Mouse (Mus musculus) mesoderm, embryonic 11.5 days (tissue): Measurements from ENCODE around the gene Yeats2.
"Not testable (repeated sequence)": the region's sequence is repeated elsewhere in the genome, so short reads cannot be mapped to it uniquely, and the experiment has no call there.

Experiments
- DNase-seq: peaks from one replicate; pipeline ENCODE4 v3.0.0-alpha.2; 2012; ENCODE audit warnings: low read depth, low spot score

Yeats2 gene

GRCm38 (mm10) chr16:20140772-20141531 lies at the start of gene Yeats2:
TSS of gene Yeats2 (plus strand) at chr16:20141063.
- peak; percentile 89 for DNase-seq

GRCm38 (mm10) chr16:20095966-20096365 lies 44.9 kb upstream of the Yeats2 start:
- DNase-seq: peak; percentile 26

- DNase-seq: peak; percentile 96
These were observed 43.7 kb upstream of the Yeats2 start, which contains the start of gene Klhl24 for GRCm38 (mm10) chr16:20097069-20097710. TSS of gene Klhl24 (plus strand) at chr16:20097542.

GRCm38 (mm10) chr16:20097711-20098374 lies 43.0 kb upstream of the Yeats2 start:
- peak; percentile 94 for DNase-seq

- no peak for DNase-seq
These were observed 42.5 kb upstream of the Yeats2 start for GRCm38 (mm10) chr16:20098375-20098727.

- DNase-seq: no peak
These were observed 41.8 kb upstream of the Yeats2 start for GRCm38 (mm10) chr16:20098866-20099629.

- DNase-seq: no peak
These were observed 33.9 kb upstream of the Yeats2 start for GRCm38 (mm10) chr16:20106996-20107395.

- DNase-seq: no peak
These were observed 31.9 kb upstream of the Yeats2 start for GRCm38 (mm10) chr16:20108961-20109360.

- no peak for DNase-seq
These were observed 28.2 kb upstream of the Yeats2 start for GRCm38 (mm10) chr16:20112649-20113048.

- no peak for DNase-seq
These were observed 24.8 kb upstream of the Yeats2 start for GRCm38 (mm10) chr16:20116069-20116468.

- DNase-seq: not testable (repeated sequence)
These were observed 14.5 kb upstream of the Yeats2 start for GRCm38 (mm10) chr16:20126319-20126883.

- no peak for DNase-seq
These were observed 10.5 kb upstream of the Yeats2 start for GRCm38 (mm10) chr16:20130397-20130796.

GRCm38 (mm10) chr16:20144568-20144967 lies 3.7 kb downstream of the Yeats2 start:
- DNase-seq: no peak

GRCm38 (mm10) chr16:20151991-20152390 lies 11.1 kb downstream of the Yeats2 start:
- DNase-seq: no peak

GRCm38 (mm10) chr16:20153742-20154141 lies 12.9 kb downstream of the Yeats2 start:
- no peak for DNase-seq

- no peak for DNase-seq
These were observed 19.3 kb downstream of the Yeats2 start for GRCm38 (mm10) chr16:20160130-20160529.

GRCm38 (mm10) chr16:20169071-20169470 lies 28.2 kb downstream of the Yeats2 start:
- DNase-seq: no peak

GRCm38 (mm10) chr16:20169471-20170106 lies 28.7 kb downstream of the Yeats2 start:
- DNase-seq: no peak

GRCm38 (mm10) chr16:20179406-20180175 lies 38.7 kb downstream of the Yeats2 start:
- DNase-seq: no peak

GRCm38 (mm10) chr16:20185368-20185767 lies 44.5 kb downstream of the Yeats2 start:
- peak; percentile 14 for DNase-seq
